Mouse (Mus musculus) v-Abl transformed pro-B cells (cell line): Measurements from ENCODE around the gene Arfgap2.

Experiments used
- in situ Hi-C, 2 experiments: fragments of 400-800 bp; cut with MboI; formaldehyde crosslinking; loops; one replicate each; pipeline ENCODE4 v1.15.1; 2025; ENCODE audit not compliant: unreplicated experiment in 2 of 2

The Arfgap2 gene

GRCm38 (mm10) chr2:91302845-91303244 lies 38.1 kb downstream of the Arfgap2 start:
- in situ Hi-C loops: no loop called here

GRCm38 (mm10) chr2:91305926-91306325 lies 41.2 kb downstream of the Arfgap2 start:
- in situ Hi-C loops: no loop called here

DNA sequence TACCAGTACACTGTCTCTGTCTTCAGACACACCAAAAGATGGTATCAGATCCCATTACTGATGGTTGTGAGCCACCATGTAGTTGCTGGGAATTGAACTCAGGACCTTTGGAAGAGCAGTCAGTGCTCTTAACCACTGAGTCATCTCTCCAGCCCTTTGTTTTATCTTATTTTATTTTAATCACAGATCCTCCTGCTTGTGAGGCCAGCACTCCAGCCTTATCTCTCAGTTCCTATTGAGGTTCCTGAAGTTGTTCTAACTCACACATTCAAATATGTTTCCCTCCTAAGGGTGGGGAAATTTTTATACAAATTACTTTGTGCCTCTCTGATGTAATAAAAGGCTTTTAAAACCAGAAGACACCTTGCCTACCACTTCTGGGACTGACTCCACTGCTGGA lies 41.8 kb downstream of the Arfgap2 start:
- in situ Hi-C loops: no loop called here

- in situ Hi-C loops: no loop called here
Measured at GRCm38 (mm10) chr2:91308680-91309079, 43.9 kb downstream of the Arfgap2 start.

DNA sequence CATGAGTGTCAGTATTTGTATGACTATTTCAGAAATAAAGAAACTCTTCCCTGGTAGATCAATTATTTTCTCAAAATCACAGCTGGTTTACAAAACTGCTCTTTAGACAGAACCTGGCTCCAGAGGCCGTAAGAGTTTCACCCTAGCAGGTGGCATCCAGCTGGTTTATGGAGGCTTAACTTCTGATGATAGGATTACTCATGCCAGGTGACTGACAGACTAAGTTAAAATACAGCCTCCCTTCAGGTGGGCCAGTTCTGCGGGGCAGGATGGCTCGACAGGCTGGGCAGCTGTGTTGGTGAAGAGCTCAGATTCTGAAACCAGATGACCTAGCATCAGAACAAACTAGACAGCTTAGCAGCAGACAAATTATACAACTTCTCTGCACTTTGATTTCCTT lies 44.8 kb downstream of the Arfgap2 start:
- in situ Hi-C loops: no loop called here

GRCm38 (mm10) chr2:91312578-91313311 lies 48.0 kb downstream of the Arfgap2 start:
- in situ Hi-C loops: no loop called here

DNA sequence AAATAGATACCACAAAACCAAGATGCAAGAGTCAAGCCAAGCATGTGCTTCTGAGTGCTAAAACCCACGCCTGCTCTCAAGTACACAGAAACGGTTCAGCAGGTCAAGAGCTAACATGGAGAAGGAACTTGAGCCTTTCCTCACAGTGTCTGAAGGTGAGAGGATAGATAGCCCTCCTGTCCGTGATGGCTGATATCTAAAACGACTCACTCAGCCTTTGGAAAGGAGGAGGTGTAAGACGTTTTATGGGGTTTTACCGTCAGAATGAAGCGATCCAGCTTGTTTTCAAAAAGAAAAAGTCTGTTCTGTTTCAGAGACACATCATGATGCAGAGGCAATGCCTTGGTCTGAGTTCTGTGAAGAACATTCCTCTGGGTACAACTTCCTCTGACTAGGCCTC lies 49.4 kb downstream of the Arfgap2 start:
- in situ Hi-C loops: no loop called here

DNA sequence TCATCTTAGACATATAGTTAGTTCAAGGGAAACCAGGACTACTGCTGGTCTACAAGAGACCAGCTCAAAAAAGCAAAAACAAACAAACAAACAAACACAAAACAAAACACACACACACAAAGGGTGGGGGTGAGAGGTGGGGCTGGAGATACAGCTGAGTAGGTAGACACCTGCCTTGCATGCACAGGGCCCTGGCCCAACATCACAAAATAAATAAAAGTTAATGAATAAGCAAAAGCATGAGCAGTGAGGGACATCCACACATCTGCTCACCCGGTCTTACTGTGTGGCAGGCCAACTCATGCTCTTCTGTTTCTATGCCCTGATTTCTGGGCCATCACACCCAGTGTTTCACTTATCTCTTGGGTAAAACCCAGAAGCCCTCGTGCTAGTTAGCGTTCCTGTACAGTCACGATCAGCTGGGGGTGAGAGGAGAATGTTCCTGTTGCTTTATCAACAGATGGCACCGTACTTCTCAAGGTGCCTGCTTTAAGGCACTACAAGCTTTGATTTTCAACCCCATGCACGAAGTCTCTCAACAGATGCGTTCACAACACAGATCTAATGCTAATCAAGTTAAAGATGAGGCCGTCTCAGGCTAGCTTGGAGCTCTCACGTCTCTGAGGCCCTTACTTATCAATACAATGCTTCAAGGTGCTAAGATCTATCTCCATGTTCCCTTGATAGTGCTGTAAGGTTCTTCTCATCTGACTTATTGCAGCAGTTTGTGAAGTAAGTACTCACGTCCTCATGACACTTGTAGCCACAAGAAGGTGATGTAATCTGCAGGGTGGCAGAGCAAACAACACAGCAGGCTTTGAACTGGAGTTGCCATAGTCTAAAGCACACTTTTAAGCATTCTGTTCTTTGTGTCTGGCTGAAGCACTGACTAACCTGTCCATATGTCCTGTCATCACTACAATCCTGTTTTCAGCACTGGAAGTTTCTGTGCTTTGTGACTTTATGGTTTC lies 56.1 kb downstream of the Arfgap2 start:
- in situ Hi-C loops: no loop called here

GRCm38 (mm10) chr2:91321923-91322322 lies 57.1 kb downstream of the Arfgap2 start:
- in situ Hi-C loops: no loop called here

- in situ Hi-C loops: no loop called here
Measured at GRCm38 (mm10) chr2:91322490-91322889, 57.7 kb downstream of the Arfgap2 start.

- in situ Hi-C loops: no loop called here
Measured at GRCm38 (mm10) chr2:91324346-91324745, 59.6 kb downstream of the Arfgap2 start.

DNA sequence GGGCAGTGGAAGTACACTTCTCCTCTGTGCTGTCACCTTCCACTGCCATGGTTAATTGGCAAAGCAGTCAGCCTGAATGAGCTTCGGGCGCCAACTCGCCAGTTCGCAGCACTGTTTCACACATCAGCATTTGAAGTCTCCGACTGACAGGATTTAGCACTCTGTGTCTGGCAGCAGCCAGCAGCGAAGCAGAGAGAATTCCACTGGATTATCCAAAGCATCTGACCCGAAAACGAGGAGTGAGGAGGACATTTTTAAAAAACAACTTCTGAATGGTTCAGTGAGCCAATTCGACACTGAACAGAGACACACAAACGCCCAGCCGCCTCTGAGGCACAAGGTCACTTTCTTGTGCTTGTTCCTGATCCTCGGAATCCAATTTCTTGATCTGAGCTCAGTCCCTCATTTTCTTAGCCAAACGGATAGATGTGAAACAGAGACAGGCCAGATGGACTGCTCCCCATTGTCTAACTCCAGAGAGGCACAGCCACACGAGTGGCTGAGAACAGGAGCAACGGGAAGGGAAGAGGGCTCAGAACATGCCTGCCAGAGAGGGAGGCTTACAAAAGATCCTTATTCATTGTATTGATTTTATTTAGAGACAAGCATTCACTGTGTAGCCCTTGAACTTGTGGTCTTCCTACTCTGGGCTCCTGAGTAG lies 60.1 kb downstream of the Arfgap2 start:
- in situ Hi-C loops: no loop called here
